Mouse (Mus musculus): ENCODE results near the gene Hrasls5.

DNA sequence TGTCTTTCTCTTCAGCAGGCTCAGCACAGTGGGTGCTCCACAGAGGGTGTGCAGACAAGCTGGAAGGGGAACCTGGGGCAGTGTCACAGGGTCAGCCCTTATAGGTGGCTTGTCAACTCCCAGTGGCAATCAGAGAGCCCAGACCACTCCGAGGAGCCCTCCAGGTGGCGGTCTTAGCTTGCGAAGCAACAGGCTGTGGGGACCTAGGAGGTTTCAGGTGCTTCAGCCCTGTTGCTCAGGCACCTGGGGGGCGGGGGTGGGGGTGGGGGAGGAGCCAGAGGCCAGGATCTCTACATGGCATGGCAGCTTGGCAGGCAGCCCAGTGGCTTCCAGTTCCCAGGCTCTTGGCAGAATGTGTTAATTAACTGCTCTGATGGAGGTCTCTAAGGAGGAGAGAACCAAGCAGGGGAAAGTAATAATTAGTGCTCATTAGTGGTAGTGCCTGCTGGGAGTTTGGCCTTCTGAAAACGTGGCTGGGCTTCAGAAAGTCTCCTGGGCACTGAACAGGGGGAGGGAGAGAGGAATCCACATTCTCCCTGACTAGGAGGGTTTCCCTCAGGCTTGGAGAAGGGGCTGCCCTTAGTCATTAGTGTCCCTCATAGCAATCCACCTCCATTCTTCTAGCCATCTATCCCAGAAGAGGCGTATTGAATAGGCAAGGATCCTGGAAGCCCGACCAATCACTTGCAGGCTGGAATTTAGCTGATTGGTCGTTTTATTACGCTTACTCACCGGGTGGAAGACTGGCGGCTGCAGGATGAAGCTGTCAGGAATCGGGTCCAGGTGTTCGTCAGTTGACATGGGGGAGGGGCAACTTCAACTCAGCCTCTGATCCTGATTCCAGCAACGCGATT is 6.2 kb upstream of the Hrasls5 start:
- TF ChIP-seq CTCF (IDR thresholded peaks at IDR 0.05; ENCODE audit: borderline replicate concordance, insufficient read depth, low read length) (no peak), POLR2A (IDR thresholded peaks at IDR 0.05; ENCODE audit: low read depth, low read length) (no peak)
